Mouse (Mus musculus) kidney, adult 2 months (tissue): ENCODE measurements around the gene Gpnmb.

Experiments
- CTCF ChIP-seq: fragments of 200-500 bp; conservative IDR thresholded peaks from 2 replicates; pipeline ENCODE4 v1.5.1; 2011; ENCODE audit warnings: low read depth, mild to moderate bottlenecking, control low read depth, low read length, moderate library complexity, mixed read lengths; ENCODE audit not compliant: insufficient read depth, insufficient read length
- POLR2A ChIP-seq: fragments of 200-500 bp; IDR thresholded peaks from one replicate; pipeline ENCODE4 v1.6.1; 2011; ENCODE audit warnings: low read depth, low read length, control low read depth

- no peak for TF ChIP-seq POLR2A
- no peak for TF ChIP-seq CTCF
Observed at GRCm38 (mm10) chr6:49048395-49048794, 12.0 kb downstream of the Gpnmb start.
